ENCODE assay signal across 11 mouse cellular contexts in genomic region chr1:58079689-58080088, GRCm38 (mm10). TPM values are rescaled to one million over a fixed set of nuclear protein-coding genes. Genes with fewer than 3 reads are reported as not detected.
DNase-seq lines count a peak whose midpoint lies in the region; TF ChIP-seq lines count a peak whose summit lies in the region.
"Had no signal": no experiment of that assay in that cellular context is flagged by ENCODE, and none has a peak within 500 bp of the region (broad histone marks: within the 10 kb centered on the region; RNA-seq: fewer than 3 reads in every experiment).

No protein-coding gene starts in this region.

- TF ChIP-seq CTCF in gastrocnemius, adult 2 months (IDR thresholded peaks at IDR 0.05): peak; percentile 40
- TF ChIP-seq CTCF in lung, adult 2 months (IDR thresholded peaks at IDR 0.05; ENCODE audit: insufficient read depth, low read length): peak; percentile 27; the same call in 1 of the 2 replicates

- no peak overlapping the region for H3K27ac ChIP-seq in gastrocnemius, adult 2 months
- no peak overlapping the region for H3K27ac ChIP-seq in ES-E14 (ENCODE audit: insufficient read depth, low read depth, low read length, poor library complexity, severe bottlenecking)
- H3K27ac ChIP-seq: heart, embryonic 15.5 days; liver, embryonic 13.5 days had no signal

- intact Hi-C loops in gastrocnemius, adult 2 months (cut with DNase I): no loop called here

- no peaks in the 10 kb centered on the region for H3K36me3 ChIP-seq in ES-E14 (ENCODE audit: control insufficient read depth, insufficient read depth, low read length, poor library complexity, severe bottlenecking)
- H3K36me3 ChIP-seq: heart, embryonic 15.5 days; liver, embryonic 13.5 days had no signal

- H3K9ac ChIP-seq in ES-E14 (ENCODE audit: insufficient read depth, low read depth, low read length, poor library complexity, severe bottlenecking): no peak overlapping the region
- H3K9ac ChIP-seq: heart, embryonic 15.5 days; liver, embryonic 13.5 days had no signal

- H3K9me3 ChIP-seq in ES-E14 (ENCODE audit: control insufficient read depth, insufficient read depth, low read depth, low read length): no peaks in the 10 kb centered on the region
- H3K9me3 ChIP-seq: heart, embryonic 15.5 days; liver, embryonic 13.5 days had no signal

- DNase-seq in gastrocnemius, adult 2 months: no peak
- no peak for DNase-seq in gastrocnemius, postnatal 10 days
- no peak for DNase-seq in lung, adult 2 months
- no peak for DNase-seq in lung, adult 18-20 months
- peak; percentile 16 for DNase-seq in ES-E14 (ENCODE audit: low read depth, low spot score)
- DNase-seq in lung, postnatal 10 days: peak; percentile 10
- DNase-seq in c-Kit-positive CD71-positive TER-119-positive erythroid progenitor cells, embryonic 14.5 days (ENCODE audit: low spot score): no peak
- DNase-seq: liver, embryonic 13.5 days; midbrain, embryonic 14.5 days; right cerebral cortex, postnatal 25 days had no signal

- no peak overlapping the region for H3K4me3 ChIP-seq in gastrocnemius, adult 2 months
- H3K4me3 ChIP-seq in lung, adult 2 months (replicated peaks; ENCODE audit: extremely low read depth, low read depth, low read length): no peak overlapping the region
- H3K4me3 ChIP-seq in ES-E14 (ENCODE audit: insufficient read depth in 1 of 2, low read depth in 1 of 2, low read length in 2 of 2, poor library complexity in 1 of 2, severe bottlenecking in 1 of 2): no peak overlapping the region
- H3K4me3 ChIP-seq: heart, embryonic 15.5 days; liver, embryonic 13.5 days had no signal

- TF ChIP-seq POLR2A in lung, adult 2 months (IDR thresholded peaks at IDR 0.05; ENCODE audit: borderline replicate concordance, extremely low read depth, low read depth, low read length): no peak

- WGBS in lung, adult 2 months: 88% methylated on average over 5 of the region's 5 CpGs

- in situ Hi-C loops in ES-E14 (cut with MboI; ENCODE audit: low sequenced_read_pairs in 2 of 2, unreplicated experiment in 2 of 2): no loop called here

- no peaks in the 10 kb centered on the region for H3K4me1 ChIP-seq in lung, adult 2 months (ENCODE audit: control insufficient read depth, insufficient read depth, low read length)
- H3K4me1 ChIP-seq in ES-E14 (ENCODE audit: control insufficient read depth in 2 of 2, insufficient read depth in 2 of 2, low read length in 2 of 2, poor library complexity in 1 of 2): no peaks in the 10 kb centered on the region
- H3K4me1 ChIP-seq: heart, embryonic 15.5 days; liver, embryonic 13.5 days had no signal

TF ChIP-seq in ES-E14, 5 proteins besides CTCF, POLR2A, EP300 and RAD21:
- TF ChIP-seq HCFC1 (IDR thresholded peaks at IDR 0.05; ENCODE audit: borderline replicate concordance, insufficient read depth, low read length): no peak
- peak; percentile 16; the same call in 1 of the 2 replicates for TF ChIP-seq ZC3H11A (IDR thresholded peaks at IDR 0.05; ENCODE audit: borderline replicate concordance, low read depth, low read length)

RNA-seq across cellular contexts. Expression of gene Aox3, which starts 33.2 kb away (rescaled TPM):
- 1 to 10 TPM in 1 of 2 experiments, under 1 TPM in 1; 0.45 to 1.1 TPM for total RNA-seq in gastrocnemius, adult 2 months (2021)
- under 1 TPM; 0.16 to 0.38 TPM for total RNA-seq in gastrocnemius, postnatal 10 days (2021)
- polyA plus RNA-seq in lung, adult 2 months (2012; rRNA removed): 23.9 and 41.6 TPM in 2 replicates
- 0.69 and 1.8 TPM in 2 replicates for total RNA-seq in ES-E14 (2012; rRNA removed)

RNA-seq across cellular contexts. Expression of gene Aox1, which starts 50.0 kb away (rescaled TPM):
- 10 to 100 TPM in 1 of 2 experiments, 1 to 10 TPM in 1; 8.2 to 10.8 TPM for total RNA-seq in gastrocnemius, adult 2 months (2021)
- 1 to 10 TPM; 4.2 to 4.3 TPM for total RNA-seq in gastrocnemius, postnatal 10 days (2021)
- polyA plus RNA-seq in lung, adult 2 months (2012; rRNA removed): 9.5 and 18.0 TPM in 2 replicates
- total RNA-seq in ES-E14 (2012; rRNA removed): 0.74 and 1.0 TPM in 2 replicates

Comparison
In these comparisons a context has a peak if more than half of its experiments do, and no peak if none do; other contexts are left out.
1. DNase-seq: peak in ES-E14 (single experiment) and lung, postnatal 10 days (single experiment); none in gastrocnemius, adult 2 months (single experiment), gastrocnemius, postnatal 10 days (single experiment), lung, adult 2 months (single experiment), lung, adult 18-20 months (0 of 2) and c-Kit-positive CD71-positive TER-119-positive erythroid progenitor cells, embryonic 14.5 days (single experiment).